Mouse (Mus musculus) midbrain, postnatal 0 days (tissue): ENCODE data around the gene Cx3cr1. TPM values are rescaled to one million over a fixed set of nuclear protein-coding genes. Genes with fewer than 3 reads are reported as not detected.

ENCODE experiments used
- ATAC-seq: fragments of 200-750 bp; cut with Nextera tagmentation; 2 replicates; pipeline ENCODE4 v1.8.0; 2017; ENCODE audit warnings: moderate number of reproducible peaks, mild to moderate bottlenecking, moderate TSS enrichment, moderate library complexity; ENCODE audit not compliant: low FRiP score
- DNase-seq: peaks from one replicate; pipeline ENCODE4 v3.0.0-alpha.2; 2015; ENCODE audit warnings: low spot score
- H3K27ac ChIP-seq: fragments of 300-500 bp; sonication (generic); 2 replicates; pipeline ENCODE4 v1.5.1; 2014; ENCODE audit warnings: low read depth, mild to moderate bottlenecking, low read length, mixed read lengths
- H3K27me3 ChIP-seq: fragments of 300-500 bp; sonication (generic); 2 replicates; pipeline ENCODE4 v1.6.1; 2014; ENCODE audit warnings: low read length, control low read depth, mixed read lengths; ENCODE audit not compliant: insufficient read depth
- H3K36me3 ChIP-seq: fragments of 300-500 bp; sonication (generic); 2 replicates; pipeline ENCODE4 v1.6.1; 2014; ENCODE audit warnings: low read length, control low read depth, mixed read lengths; ENCODE audit not compliant: insufficient read depth
- H3K4me1 ChIP-seq: fragments of 300-500 bp; sonication (generic); 2 replicates; pipeline ENCODE4 v1.6.1; 2014; ENCODE audit warnings: mild to moderate bottlenecking, control low read depth, antibody characterized with exemption, low read length, mixed read lengths; ENCODE audit not compliant: insufficient read depth
- H3K4me2 ChIP-seq: fragments of 300-500 bp; sonication (generic); 2 replicates; pipeline ENCODE4 v1.6.1; 2014; ENCODE audit warnings: low read depth, mild to moderate bottlenecking, low read length, mixed read lengths; ENCODE audit not compliant: poor library complexity, severe bottlenecking
- H3K4me3 ChIP-seq: fragments of 300-500 bp; sonication (generic); 2 replicates; pipeline ENCODE4 v1.5.1; 2014; ENCODE audit warnings: low read depth, mild to moderate bottlenecking, low read length, moderate library complexity
- H3K9ac ChIP-seq: fragments of 300-500 bp; sonication (generic); replicated peaks from 2 replicates; pipeline ENCODE4 v1.6.1; 2014; ENCODE audit warnings: mild to moderate bottlenecking, low read length, moderate library complexity, mixed read lengths; ENCODE audit not compliant: poor library complexity, severe bottlenecking
- H3K9me3 ChIP-seq: fragments of 300-500 bp; sonication (generic); 2 replicates; pipeline ENCODE4 v1.6.1; 2016; ENCODE audit warnings: low read length, control low read depth
- CTCF ChIP-seq: IDR thresholded peaks from 2 replicates; pipeline ENCODE4 v1.5.1; 2016; ENCODE audit warnings: antibody characterized with exemption, mild to moderate bottlenecking
- WGBS: fragments of 180-500 bp; shearing (Covaris S2); extraction: QIAGEN DNeasy Blood & Tissue Kit; methylation state at CpG from one replicate; pipeline ENCODE4 v1.1.7; 2014; 5-methylcytosine and 5-hydroxymethylcytosine counted together
- polyA plus RNA-seq: library from polyadenylated mRNA; unstranded; fragments of >200 nt; fragmentation: Nextera tagmentation; extraction: Ambion mirVana; gene quantifications from 2 replicates; pipeline ENCODE4 v1.2.1, GENCODE M21; 2015
- total RNA-seq: library from RNA; depleted of rRNA; stranded (reverse); fragments of >200 nt; gene quantifications from 2 replicates; pipeline ENCODE4 v1.2.3, GENCODE M21; 2014

Gene Cx3cr1
- total and polyA plus RNA-seq, 2 experiments from 2014 or later = 9.0 to 19.3 TPM

GRCm38 (mm10) chr9:119970763-119971656, 98.7 kb downstream of the Cx3cr1 start:
- DNase-seq (peak; percentile 86), ATAC-seq (peak; percentile 52; the same call in 1 of the 2 replicates)
- no peaks in the 10 kb centered on the region for H3K27me3 ChIP-seq
- no peak overlapping the region for H3K27ac ChIP-seq
- no peak overlapping the region for H3K4me3 ChIP-seq
- 0 out of 2 replicates have a peak overlapping the region, but pooled peaks have one; percentile 1 for H3K9ac ChIP-seq
- no peak for TF ChIP-seq CTCF
- WGBS = 70% methylated on average over 7 of the region's 7 CpGs
- no peaks in the 10 kb centered on the region for H3K4me1 ChIP-seq
- peaks cover 3% of the 10 kb centered on the region; the same call in 1 of the 2 replicates for H3K36me3 ChIP-seq
- H3K9me3 ChIP-seq = no peaks in the 10 kb centered on the region
- H3K4me2 ChIP-seq = no peak overlapping the region

GRCm38 (mm10) chr9:119970221-119970620, 99.5 kb downstream of the Cx3cr1 start:
- H3K27ac ChIP-seq = no peak overlapping the region
- DNase-seq = no peak

GRCm38 (mm10) chr9:119969811-119970210, 99.9 kb downstream of the Cx3cr1 start:
- Histone ChIP-seq H3K4me3 (no peak overlapping the region), H3K4me2 (no peak overlapping the region), H3K27ac (no peak overlapping the region), H3K36me3 (peaks cover 3% of the 10 kb centered on the region; the same call in 1 of the 2 replicates), H3K9ac (no peak overlapping the region), H3K9me3 (no peaks in the 10 kb centered on the region), H3K4me1 (no peaks in the 10 kb centered on the region), H3K27me3 (no peaks in the 10 kb centered on the region)
- DNase-seq = no peak
- TF ChIP-seq CTCF = no peak
- no peak for ATAC-seq
- WGBS = 86% methylated on average over 7 of the region's 7 CpGs

More at GRCm38 (mm10) chr9:119970221-119970620, 99.5 kb downstream of the Cx3cr1 start:
- 41% methylated on average over 6 of the region's 6 CpGs for WGBS
- Histone ChIP-seq H3K4me2 (no peak overlapping the region), H3K27me3 (no peaks in the 10 kb centered on the region), H3K9me3 (no peaks in the 10 kb centered on the region), H3K36me3 (peaks cover 3% of the 10 kb centered on the region; the same call in 1 of the 2 replicates), H3K4me1 (no peaks in the 10 kb centered on the region), H3K9ac (no peak overlapping the region), H3K4me3 (no peak overlapping the region)
- ATAC-seq = no peak
- peak; percentile 60 for TF ChIP-seq CTCF

- ATAC-seq (no peak), DNase-seq (no peak)
- Histone ChIP-seq H3K36me3 (no peaks in the 10 kb centered on the region), H3K4me1 (no peaks in the 10 kb centered on the region), H3K9me3 (no peaks in the 10 kb centered on the region), H3K4me3 (no peak overlapping the region), H3K27me3 (no peaks in the 10 kb centered on the region), H3K27ac (no peak overlapping the region), H3K9ac (no peak overlapping the region), H3K4me2 (no peak overlapping the region)
- 87% methylated on average over 26 of the region's 26 CpGs for WGBS
- TF ChIP-seq CTCF = no peak
Observed at GRCm38 (mm10) chr9:119966221-119966910, 103.3 kb downstream of the Cx3cr1 start.

- no peaks in the 10 kb centered on the region for H3K9me3 ChIP-seq
- ATAC-seq (no peak), DNase-seq (no peak)
- no peaks in the 10 kb centered on the region for H3K36me3 ChIP-seq
- no peak overlapping the region for H3K9ac ChIP-seq
- H3K4me1 ChIP-seq = no peaks in the 10 kb centered on the region
- WGBS = 74% methylated on average over 3 of the region's 3 CpGs
- no peak overlapping the region for H3K4me3 ChIP-seq
- no peak overlapping the region for H3K4me2 ChIP-seq
- H3K27ac ChIP-seq = no peak overlapping the region
- H3K27me3 ChIP-seq = no peaks in the 10 kb centered on the region
- TF ChIP-seq CTCF = no peak
Observed at GRCm38 (mm10) chr9:119965186-119965585, 104.5 kb downstream of the Cx3cr1 start.

- TF ChIP-seq CTCF = no peak
- no peaks in the 10 kb centered on the region for H3K36me3 ChIP-seq
- no peaks in the 10 kb centered on the region for H3K9me3 ChIP-seq
- no peak overlapping the region for H3K9ac ChIP-seq
- no peaks in the 10 kb centered on the region for H3K27me3 ChIP-seq
- H3K27ac ChIP-seq = no peak overlapping the region
- DNase-seq (no peak), ATAC-seq (no peak)
- H3K4me3 ChIP-seq = no peak overlapping the region
- H3K4me2 ChIP-seq = no peak overlapping the region
- no peaks in the 10 kb centered on the region for H3K4me1 ChIP-seq
- WGBS = 85% methylated on average over 3 of the region's 3 CpGs
Observed at GRCm38 (mm10) chr9:119964206-119964605, 105.5 kb downstream of the Cx3cr1 start.
